Mouse (Mus musculus) erythroblast, embryonic 14.5 days (primary cell): Measurements from ENCODE around the gene Prkcsh. TPM values are rescaled to one million over a fixed set of nuclear protein-coding genes. Genes with fewer than 3 reads are reported as not detected.

Experiments
- H3K27me3 ChIP-seq: 2 replicates; pipeline ENCODE4 v1.6.1; 2012; ENCODE audit warnings: inconsistent platforms; ENCODE audit not compliant: control insufficient read depth
- H3K36me3 ChIP-seq: 2 replicates; pipeline ENCODE4 v1.6.1; 2012; ENCODE audit warnings: mild to moderate bottlenecking, inconsistent platforms; ENCODE audit not compliant: control insufficient read depth
- H3K4me1 ChIP-seq: 2 replicates; pipeline ENCODE4 v1.6.1; 2012; ENCODE audit warnings: inconsistent platforms; ENCODE audit not compliant: control insufficient read depth
- H3K4me3 ChIP-seq: replicated peaks from 2 replicates; pipeline ENCODE3; 2012; ENCODE audit warnings: moderate library complexity, mild to moderate bottlenecking, inconsistent platforms
- H3K9me3 ChIP-seq: 2 replicates; pipeline ENCODE4 v1.6.1; 2012; ENCODE audit warnings: low read length, inconsistent platforms, mixed read lengths; ENCODE audit not compliant: control insufficient read depth
- GATA1 ChIP-seq: IDR thresholded peaks from 2 replicates; pipeline ENCODE4 v1.6.1; 2012; ENCODE audit warnings: low read length, inconsistent platforms, mixed read lengths
- TAL1 ChIP-seq: IDR thresholded peaks from 3 replicates; pipeline ENCODE4 v1.6.1; 2012; ENCODE audit warnings: low read length, inconsistent platforms, mixed read lengths
- polyA plus RNA-seq: library from polyadenylated mRNA; stranded (reverse); fragments of >175 nt; gene quantifications from 2 replicates; pipeline ENCODE4 v1.2.3, GENCODE M21; 2012

Gene Prkcsh
- polyA plus RNA-seq, 1 experiment, result 9.9 TPM

- H3K9me3 ChIP-seq, result peaks cover 24% of the 10 kb centered on the region
- no peaks in the 10 kb centered on the region for H3K36me3 ChIP-seq
- no peak for TF ChIP-seq TAL1
- no peak for TF ChIP-seq GATA1
- peaks cover 44% of the 10 kb centered on the region for H3K4me1 ChIP-seq
- H3K4me3 ChIP-seq, result peak overlapping the region; percentile 21
- H3K27me3 ChIP-seq, result peaks cover 92% of the 10 kb centered on the region
Observed at GRCm38 (mm10) chr9:22050351-22050889, 47.8 kb downstream of the Prkcsh start.

GRCm38 (mm10) chr9:22051161-22051957, 48.8 kb downstream of the Prkcsh start:
- peak overlapping the region; percentile 4 for H3K4me3 ChIP-seq
- peaks cover 24% of the 10 kb centered on the region for H3K9me3 ChIP-seq
- peaks cover 93% of the 10 kb centered on the region for H3K27me3 ChIP-seq
- H3K4me1 ChIP-seq, result peaks cover 44% of the 10 kb centered on the region
- peaks cover 2% of the 10 kb centered on the region for H3K36me3 ChIP-seq
- TF ChIP-seq TAL1 (no peak), GATA1 (no peak)

- H3K4me3 ChIP-seq, result peak within 1 kb of the TSS; percentile 4
- peaks cover 5% of the 10 kb centered on the region for H3K36me3 ChIP-seq
- H3K27me3 ChIP-seq, result peaks cover 90% of the 10 kb centered on the region
- no peak for TF ChIP-seq GATA1
- no peak for TF ChIP-seq TAL1
- peaks cover 44% of the 10 kb centered on the region for H3K4me1 ChIP-seq
- H3K9me3 ChIP-seq, result peaks cover 24% of the 10 kb centered on the region
Observed at GRCm38 (mm10) chr9:22051958-22052254, 49.3 kb downstream of the Prkcsh start, which contains the start of gene Elavl3. Gene Elavl3, minus strand, starts transcription at chr9:22052023.

GRCm38 (mm10) chr9:22053657-22054056, 51.1 kb downstream of the Prkcsh start:
- TF ChIP-seq TAL1 (no peak), GATA1 (no peak)
- H3K27me3 ChIP-seq, result peaks cover 73% of the 10 kb centered on the region
- H3K36me3 ChIP-seq, result peaks cover 23% of the 10 kb centered on the region
- H3K4me3 ChIP-seq, result no peak overlapping the region
- H3K4me1 ChIP-seq, result peaks cover 44% of the 10 kb centered on the region
- peaks cover 24% of the 10 kb centered on the region for H3K9me3 ChIP-seq

GRCm38 (mm10) chr9:22054411-22055076, 51.9 kb downstream of the Prkcsh start:
- Histone ChIP-seq H3K9me3 (peaks cover 24% of the 10 kb centered on the region), H3K27me3 (peaks cover 64% of the 10 kb centered on the region), H3K4me3 (no peak overlapping the region), H3K4me1 (peaks cover 37% of the 10 kb centered on the region), H3K36me3 (peaks cover 32% of the 10 kb centered on the region)
- TF ChIP-seq TAL1 (no peak), GATA1 (no peak)

GRCm38 (mm10) chr9:22055713-22056112, 53.1 kb downstream of the Prkcsh start:
- H3K9me3 ChIP-seq, result peaks cover 17% of the 10 kb centered on the region
- peaks cover 25% of the 10 kb centered on the region for H3K4me1 ChIP-seq
- peaks cover 38% of the 10 kb centered on the region for H3K36me3 ChIP-seq
- TF ChIP-seq TAL1 (no peak), GATA1 (no peak)
- peaks cover 52% of the 10 kb centered on the region for H3K27me3 ChIP-seq
- no peak overlapping the region for H3K4me3 ChIP-seq

GRCm38 (mm10) chr9:22056303-22056910, 53.8 kb downstream of the Prkcsh start:
- peaks cover 45% of the 10 kb centered on the region for H3K27me3 ChIP-seq
- H3K36me3 ChIP-seq, result peaks cover 44% of the 10 kb centered on the region
- no peak for TF ChIP-seq GATA1
- TF ChIP-seq TAL1, result no peak
- peaks cover 10% of the 10 kb centered on the region; the same call in 1 of the 2 replicates for H3K9me3 ChIP-seq
- H3K4me1 ChIP-seq, result peaks cover 18% of the 10 kb centered on the region
- no peak overlapping the region for H3K4me3 ChIP-seq

- Histone ChIP-seq H3K4me3 (no peak overlapping the region), H3K9me3 (peaks cover 5% of the 10 kb centered on the region; the same call in 1 of the 2 replicates), H3K4me1 (peaks cover 12% of the 10 kb centered on the region), H3K36me3 (peaks cover 49% of the 10 kb centered on the region), H3K27me3 (peaks cover 39% of the 10 kb centered on the region)
- TF ChIP-seq TAL1, result no peak
- no peak for TF ChIP-seq GATA1
Observed at GRCm38 (mm10) chr9:22057031-22057517, 54.5 kb downstream of the Prkcsh start.

- Histone ChIP-seq H3K4me3 (no peak overlapping the region), H3K36me3 (peaks cover 58% of the 10 kb centered on the region), H3K27me3 (peaks cover 29% of the 10 kb centered on the region), H3K9me3 (peaks cover 2% of the 10 kb centered on the region; the same call in 1 of the 2 replicates), H3K4me1 (peaks cover 12% of the 10 kb centered on the region)
- TF ChIP-seq GATA1, result no peak
- no peak for TF ChIP-seq TAL1
Observed at GRCm38 (mm10) chr9:22058011-22058424, 55.4 kb downstream of the Prkcsh start.
